In the genomic region with DNA sequence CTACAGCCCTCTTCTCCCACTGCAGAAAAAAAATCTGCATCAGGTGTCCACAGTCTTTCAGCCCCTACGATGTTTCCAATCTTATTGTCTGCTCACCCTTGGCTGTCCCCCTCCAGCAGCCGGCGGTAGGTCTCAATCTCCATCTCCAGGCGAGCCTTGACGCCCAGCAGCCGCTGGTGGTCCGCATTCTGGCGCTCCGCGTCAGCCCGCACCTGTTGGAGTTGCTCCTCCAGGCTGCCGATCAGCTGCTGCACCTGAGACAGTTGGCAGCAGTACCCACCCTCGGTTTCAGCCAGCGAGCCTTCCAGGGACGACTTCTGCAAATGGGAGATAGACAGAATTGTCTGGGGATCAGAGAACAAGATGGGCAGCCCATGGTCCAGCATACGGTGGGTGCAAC, we compare ENCODE assay signal across 20 mouse cellular contexts. TPM values are rescaled to one million over a fixed set of nuclear protein-coding genes. Genes with fewer than 3 reads are reported as not detected.
DNase-seq lines count a peak whose midpoint lies in the region.
"Had no signal": no experiment of that assay in that cellular context is flagged by ENCODE, and none has a peak within 500 bp of the region (broad histone marks: within the 10 kb centered on the region; RNA-seq: fewer than 3 reads in every experiment).

No protein-coding gene starts in this region.

- intact Hi-C loops in left cerebral cortex, postnatal 4 days (cut with DNase I), result no loop called here

- DNase-seq in cerebellum, postnatal 10 days, result peak; percentile 25 to 29
- DNase-seq in cerebellum, adult 18-20 months, result no peak
- peak; percentile 14 for DNase-seq in left cerebral cortex, postnatal 4 days
- no peak for DNase-seq in left cerebral cortex, adult 11 months (ENCODE audit: low spot score)
- peak; percentile 51 for DNase-seq in right cerebral cortex, postnatal 14 days
- no peak for DNase-seq in right cerebral cortex, adult 18-20 months
- DNase-seq in urinary bladder, adult 18-20 months (ENCODE audit: low spot score in 2 of 2), result no peak
- DNase-seq: adrenal gland, postnatal 10 days; adrenal gland, postnatal 36 days; cerebellum, adult 2 months; cerebellum, adult 9-11 months; cerebellum, postnatal 36 days; gastrocnemius, postnatal 10 days; gastrocnemius, postnatal 36 days; heart, adult 2 months; heart, postnatal 14 days; heart, postnatal 4 days had no signal

RNA-seq across cellular contexts. Expression of a gene that starts 4.2 kb away (rescaled TPM):
- total RNA-seq in left cerebral cortex, postnatal 4 days (2021), result 1 to 10 TPM; 1.2 to 1.7 TPM
- total RNA-seq: adrenal gland, adult 18-20 months; adrenal gland, postnatal 10 days; adrenal gland, postnatal 36 days; gastrocnemius, adult 18-20 months; gastrocnemius, postnatal 10 days; gastrocnemius, postnatal 36 days; granulocyte monocyte progenitor cell, adult 5-6 weeks; heart, adult 2 months; heart, postnatal 14 days; heart, postnatal 4 days had no signal

RNA-seq across cellular contexts. Expression of a gene that starts 20.1 kb away (rescaled TPM):
- total RNA-seq in left cerebral cortex, postnatal 4 days (2021), result not detected
- total RNA-seq: granulocyte monocyte progenitor cell, adult 5-6 weeks; heart, adult 2 months had no signal

RNA-seq across cellular contexts. Expression of a gene that starts 28.7 kb away (rescaled TPM):
- total RNA-seq in left cerebral cortex, postnatal 4 days (2021), result 10 to 100 TPM in 1 of 2 experiments, 1 to 10 TPM in 1; 9.5 to 12.3 TPM

RNA-seq across cellular contexts. Expression of a gene that starts 43.1 kb away (rescaled TPM):
- not detected for total RNA-seq in left cerebral cortex, postnatal 4 days (2021)
- total RNA-seq: adrenal gland, adult 18-20 months; adrenal gland, postnatal 36 days; gastrocnemius, adult 18-20 months; gastrocnemius, postnatal 36 days; granulocyte monocyte progenitor cell, adult 5-6 weeks; heart, adult 2 months; heart, postnatal 14 days; heart, postnatal 4 days had no signal

Comparison
In these comparisons a context has a peak if more than half of its experiments do, and no peak if none do; other contexts are left out.
1. DNase-seq: peak in cerebellum, postnatal 10 days (2 of 2), left cerebral cortex, postnatal 4 days (single experiment) and right cerebral cortex, postnatal 14 days (single experiment); none in cerebellum, adult 18-20 months (0 of 2), left cerebral cortex, adult 11 months (single experiment), right cerebral cortex, adult 18-20 months (single experiment) and urinary bladder, adult 18-20 months (0 of 2).